Mouse (Mus musculus): ENCODE data around the gene Nynrin.

The Nynrin gene

DNA sequence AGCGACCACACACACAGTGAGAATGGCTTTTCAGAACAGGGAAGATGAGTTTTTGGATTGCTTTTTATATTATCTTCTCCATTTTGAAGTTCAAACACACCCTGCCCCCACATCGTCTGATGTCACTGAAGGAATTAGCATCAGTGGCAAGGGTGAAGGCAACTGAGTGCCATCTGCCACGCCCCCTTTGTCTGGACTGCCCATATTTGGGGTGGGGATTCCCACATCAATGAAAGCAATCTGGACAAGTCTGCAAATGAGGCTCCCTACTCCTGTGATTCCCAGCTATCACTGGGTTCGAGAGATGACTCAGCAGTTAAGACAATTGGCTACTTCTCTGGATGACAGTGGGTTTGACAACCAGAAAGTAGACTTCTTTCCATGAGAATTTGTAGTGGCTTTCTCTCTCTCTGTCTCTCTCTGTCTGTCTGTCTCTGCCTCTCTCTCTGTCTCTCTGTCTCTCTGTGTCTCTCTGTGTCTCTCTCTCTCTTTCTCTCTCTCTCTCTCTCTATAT, 12.9 kb upstream of the Nynrin start:
- no peak for DNase-seq (ENCODE audit: low spot score)

DNA sequence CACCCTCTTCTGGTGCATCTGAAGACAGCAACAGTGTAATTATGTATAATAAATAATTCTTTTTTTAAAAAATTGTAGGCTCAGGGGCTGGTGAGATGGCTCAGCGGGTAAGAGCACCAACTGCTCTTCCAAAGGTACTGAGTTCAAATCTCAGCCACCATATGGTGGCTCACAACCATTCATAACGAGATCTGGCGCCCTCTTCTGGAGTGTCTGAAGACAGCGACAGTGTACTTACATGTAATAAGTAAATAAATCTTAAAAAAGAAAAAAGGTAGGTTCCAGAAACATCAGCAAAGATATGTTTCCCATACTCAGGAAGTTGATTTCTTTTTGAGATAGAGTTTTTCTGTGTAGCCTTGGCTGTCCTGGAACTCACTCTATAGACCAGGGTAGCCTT, 11.0 kb upstream of the Nynrin start:
- DNase-seq (ENCODE audit: low spot score), result no peak

DNA sequence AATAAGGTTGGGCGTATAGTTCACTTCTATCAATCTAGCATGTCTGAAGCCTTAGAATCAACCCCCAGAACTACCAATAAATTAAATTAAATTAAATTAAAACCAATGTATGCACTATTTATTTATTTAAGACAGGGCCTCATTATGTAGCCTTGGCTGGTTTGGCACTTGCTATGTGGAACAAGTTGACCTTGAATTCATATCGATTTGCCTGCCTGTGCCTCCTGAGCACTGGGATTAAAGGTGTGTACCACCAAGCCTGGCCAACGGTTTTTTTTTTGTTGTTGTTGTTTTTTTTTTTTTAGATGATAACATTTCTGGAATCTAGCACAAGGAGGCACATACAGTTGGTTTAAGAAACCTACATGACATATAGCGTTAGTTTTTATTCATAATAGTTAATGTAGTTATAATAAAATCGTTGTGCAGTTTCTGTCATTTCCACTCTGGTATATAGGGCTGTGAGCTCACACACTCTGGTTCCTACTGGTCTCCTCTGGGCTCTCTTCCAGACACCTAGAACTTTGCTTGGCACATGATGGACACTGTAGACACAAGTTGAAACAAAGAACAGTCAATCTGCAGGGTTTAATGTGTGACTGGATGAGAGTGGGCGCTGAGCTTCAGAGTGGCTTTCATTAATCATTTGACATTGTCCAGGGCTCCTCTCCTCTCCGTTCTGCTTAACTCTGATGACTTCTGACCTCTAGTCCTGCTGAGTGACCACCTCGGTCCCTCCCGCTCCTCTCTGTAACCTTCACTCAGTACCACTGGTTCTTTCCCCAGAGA, 8.1 kb upstream of the Nynrin start:
- DNase-seq (ENCODE audit: low spot score), result no peak

DNA sequence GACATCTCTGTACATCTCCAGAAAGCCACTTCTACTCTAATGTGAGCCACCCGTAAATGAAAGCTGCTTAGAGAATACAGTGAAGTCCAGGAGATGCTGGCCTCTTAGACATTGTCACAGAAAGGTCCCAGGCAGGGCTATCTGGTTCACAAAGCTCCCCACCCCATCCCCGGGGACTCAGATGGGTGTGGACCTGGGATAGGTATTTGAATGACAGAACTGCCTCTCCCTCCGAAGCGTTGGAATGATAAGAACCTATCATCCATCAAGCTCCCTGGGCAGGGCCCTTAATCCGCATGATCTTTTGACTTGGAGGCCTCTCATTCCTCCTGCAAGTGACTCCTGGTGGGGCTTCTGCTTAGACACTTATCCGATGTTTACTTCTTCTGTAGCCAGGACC, 2.9 kb upstream of the Nynrin start:
- no peak for DNase-seq (ENCODE audit: low spot score)

DNA sequence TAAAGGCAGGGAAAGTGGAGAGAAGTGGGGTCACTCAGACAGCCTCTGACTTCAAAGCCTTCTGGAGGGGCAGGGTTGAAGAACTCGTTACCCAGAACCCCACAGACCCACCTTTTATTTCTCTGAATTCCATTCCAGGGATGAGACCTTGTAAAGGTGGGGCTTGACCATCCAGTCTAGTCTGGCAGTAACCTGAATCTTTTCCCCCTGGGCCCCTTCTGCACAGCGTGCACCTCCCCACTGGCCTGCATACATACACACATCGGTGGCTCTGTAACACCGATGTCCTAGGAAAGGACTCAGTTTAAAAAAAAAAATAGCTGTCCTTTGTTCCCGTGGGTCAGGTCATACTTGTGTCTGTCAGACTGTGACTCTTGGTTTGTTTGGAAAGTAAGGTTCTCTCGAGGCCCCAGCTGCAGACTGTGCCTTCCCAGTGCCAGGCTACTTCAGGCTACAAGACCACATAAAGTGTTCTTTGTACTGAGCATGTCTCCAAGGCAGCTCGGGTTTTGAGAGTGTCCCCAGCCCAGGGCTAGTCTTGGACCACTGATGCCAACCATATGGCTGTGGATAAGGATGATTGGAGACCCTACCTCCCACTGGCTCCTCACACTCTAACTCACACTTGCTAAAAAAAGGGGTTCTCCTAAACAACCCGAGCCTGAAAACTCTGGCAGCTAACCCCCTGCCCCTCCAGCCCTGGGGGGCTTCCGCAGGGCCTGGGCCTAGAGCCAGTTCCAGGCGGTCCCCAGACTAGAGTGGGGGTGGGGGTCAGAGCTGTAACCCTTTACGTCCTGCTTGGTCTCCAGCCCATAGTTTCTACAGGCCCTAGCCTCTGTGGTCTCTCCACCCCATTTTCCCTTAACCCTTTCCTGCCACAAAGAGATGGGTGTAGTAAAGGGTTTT, 911 bp upstream of the Nynrin start:
- DNase-seq (ENCODE audit: low spot score), result no peak

DNA sequence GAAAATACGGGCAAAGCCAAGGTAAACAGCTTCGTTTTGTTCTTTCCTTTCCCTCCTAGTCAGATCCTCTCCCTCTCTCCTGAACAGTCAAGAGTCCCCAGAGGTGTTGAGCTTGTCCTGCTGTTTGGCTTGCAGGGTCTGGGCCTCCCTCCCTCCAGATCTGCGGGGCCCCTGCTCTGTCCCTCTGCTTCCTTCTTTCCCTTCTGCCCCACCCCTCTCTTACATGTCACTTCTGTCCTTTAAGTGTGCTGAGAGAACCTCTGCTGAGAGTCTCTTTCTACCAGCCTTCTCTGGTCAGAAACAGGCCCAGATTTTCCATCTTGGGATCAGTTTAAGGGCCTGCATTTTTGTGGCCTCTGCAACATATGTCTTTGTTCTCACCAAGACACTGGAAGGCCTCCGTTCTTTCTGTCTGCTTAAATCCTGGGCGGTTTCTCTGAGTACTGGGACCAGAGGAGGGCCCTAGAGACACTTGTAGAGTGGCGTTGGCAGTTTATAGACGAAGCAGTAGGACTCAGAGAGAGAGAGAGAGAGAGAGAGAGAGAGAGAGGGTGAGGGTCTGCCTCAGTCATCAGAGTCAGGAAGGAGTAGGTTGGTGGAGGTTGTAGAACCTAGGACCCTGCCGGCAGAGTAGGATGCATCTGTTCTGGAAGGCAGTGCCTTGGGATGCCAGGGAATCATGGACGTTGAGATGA, 743 bp downstream of the Nynrin start:
- DNase-seq (ENCODE audit: low spot score), result no peak

DNA sequence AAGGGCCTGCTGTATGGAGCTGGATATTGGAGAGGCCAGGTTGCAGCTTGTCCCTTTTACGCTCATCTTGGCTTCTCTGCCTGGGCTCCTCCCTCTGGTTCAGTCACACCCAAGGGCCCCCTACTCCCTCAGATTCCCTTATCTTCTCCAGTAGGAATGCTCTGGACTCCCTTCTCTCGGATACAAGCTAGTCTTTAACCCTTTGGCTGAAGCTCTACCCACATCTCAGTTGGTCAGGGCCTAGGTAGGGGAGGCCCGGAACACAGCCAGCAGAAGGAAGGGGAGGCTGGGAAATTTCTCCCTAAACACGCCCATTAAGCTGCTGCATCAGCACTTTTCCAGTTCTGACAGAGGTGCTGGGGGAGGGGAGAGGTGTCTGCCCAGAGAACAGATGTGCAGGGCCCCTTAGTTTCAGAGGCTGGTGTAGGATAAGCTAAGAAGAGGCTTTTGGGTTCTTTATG, 1.3 kb downstream of the Nynrin start:
- DNase-seq (ENCODE audit: low spot score), result no peak

DNA sequence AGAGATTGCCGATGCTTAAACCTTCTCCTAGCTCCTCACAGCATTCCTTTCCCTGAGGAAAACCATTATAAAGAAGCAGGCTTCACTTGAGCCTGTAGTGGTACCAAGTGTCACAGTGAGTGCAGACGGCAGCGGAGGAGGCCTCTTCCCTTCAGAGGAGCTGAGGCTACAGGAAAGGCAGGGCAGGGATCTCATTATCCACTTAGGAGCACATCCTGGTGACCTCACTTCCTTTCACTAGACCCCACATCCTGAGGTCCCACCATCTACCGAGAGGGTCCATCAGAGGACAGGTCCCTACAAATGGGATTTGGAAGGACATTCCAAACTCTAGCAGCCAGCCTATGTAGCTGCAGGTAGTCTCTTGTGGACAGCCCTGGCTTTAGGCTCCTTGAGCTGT, 3.8 kb downstream of the Nynrin start:
- no peak for DNase-seq (ENCODE audit: low spot score)

DNA sequence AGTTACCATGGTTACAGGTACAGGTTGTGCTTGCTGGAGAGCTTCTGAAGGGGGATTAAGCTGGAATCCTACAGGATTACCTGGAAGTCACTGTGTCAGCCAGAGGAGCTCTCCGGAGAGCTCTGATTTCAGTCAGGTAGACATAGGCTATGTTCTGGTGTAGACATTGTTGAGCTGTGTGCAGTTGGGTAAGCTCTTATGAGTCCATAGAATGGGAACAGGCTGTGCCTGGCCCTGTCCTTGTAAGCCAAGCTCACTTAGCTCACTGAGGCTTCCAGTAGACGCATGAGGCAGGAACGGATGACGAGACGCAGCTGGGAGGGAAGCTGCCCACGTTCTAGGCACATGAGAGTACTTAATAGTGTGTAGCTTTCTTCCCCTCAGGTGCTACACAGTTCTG, 8.4 kb downstream of the Nynrin start:
- no peak for DNase-seq (ENCODE audit: low spot score)

DNA sequence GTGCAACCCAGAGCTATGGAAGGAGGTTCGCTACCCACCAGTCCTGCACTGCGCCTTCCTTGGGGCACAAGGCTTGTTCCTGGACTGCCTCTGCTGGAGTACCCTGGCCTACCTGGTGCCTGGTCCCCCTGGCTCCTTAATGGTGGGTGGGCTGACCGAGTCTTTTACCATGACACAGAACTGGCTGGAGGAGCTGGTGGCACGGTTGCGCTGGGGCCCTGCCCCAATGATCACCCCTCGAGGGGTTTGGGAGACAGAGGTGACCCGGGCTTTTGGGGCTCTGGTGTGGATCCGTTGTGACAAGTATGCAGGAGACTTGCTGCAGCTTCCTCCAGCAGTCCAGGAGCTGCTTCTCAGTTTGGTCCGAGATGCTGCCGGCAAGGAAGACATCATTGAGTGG, 9.2 kb downstream of the Nynrin start:
- no peak for DNase-seq (ENCODE audit: low spot score)

DNA sequence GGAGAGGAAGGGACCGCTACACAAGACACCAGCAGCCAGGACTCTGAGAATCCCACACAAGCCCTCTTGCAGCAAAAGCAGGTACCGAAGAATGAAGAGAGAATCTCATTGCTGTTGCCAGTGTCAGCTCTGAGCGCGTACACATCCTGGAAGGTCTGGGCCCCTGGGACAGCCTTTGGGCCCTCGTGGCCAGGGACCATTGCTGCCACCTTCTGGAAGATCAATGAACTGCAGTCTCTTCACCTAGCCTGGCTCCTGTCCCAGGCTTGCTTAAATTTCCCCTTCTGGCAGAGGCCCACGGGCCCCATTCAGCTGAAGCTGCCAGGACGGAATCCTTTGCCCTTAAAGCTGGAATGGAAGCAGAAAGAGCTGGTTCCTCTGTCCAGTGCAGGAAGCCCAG, 10.0 kb downstream of the Nynrin start:
- no peak for DNase-seq (ENCODE audit: low spot score)

DNA sequence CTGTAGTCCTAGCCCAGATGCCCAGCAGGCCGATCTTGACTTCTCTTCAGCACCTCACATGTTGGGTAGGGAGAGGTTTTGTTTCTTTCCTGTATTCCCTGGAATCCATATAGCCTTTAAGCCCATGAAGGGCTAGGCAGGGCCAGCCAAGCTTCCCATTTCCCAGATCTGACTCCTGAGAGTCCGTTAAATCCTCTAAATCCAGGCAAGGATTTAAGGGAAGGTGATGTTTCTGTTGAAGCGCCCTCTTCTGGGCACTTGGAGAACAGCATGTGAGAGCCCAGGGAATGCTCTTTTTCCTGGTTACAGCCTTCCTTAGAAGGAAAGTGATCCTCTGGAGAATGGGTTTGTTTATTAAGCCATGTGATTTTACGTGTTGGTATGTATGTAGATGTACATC, 13.2 kb downstream of the Nynrin start:
- no peak for DNase-seq (ENCODE audit: low spot score)

DNA sequence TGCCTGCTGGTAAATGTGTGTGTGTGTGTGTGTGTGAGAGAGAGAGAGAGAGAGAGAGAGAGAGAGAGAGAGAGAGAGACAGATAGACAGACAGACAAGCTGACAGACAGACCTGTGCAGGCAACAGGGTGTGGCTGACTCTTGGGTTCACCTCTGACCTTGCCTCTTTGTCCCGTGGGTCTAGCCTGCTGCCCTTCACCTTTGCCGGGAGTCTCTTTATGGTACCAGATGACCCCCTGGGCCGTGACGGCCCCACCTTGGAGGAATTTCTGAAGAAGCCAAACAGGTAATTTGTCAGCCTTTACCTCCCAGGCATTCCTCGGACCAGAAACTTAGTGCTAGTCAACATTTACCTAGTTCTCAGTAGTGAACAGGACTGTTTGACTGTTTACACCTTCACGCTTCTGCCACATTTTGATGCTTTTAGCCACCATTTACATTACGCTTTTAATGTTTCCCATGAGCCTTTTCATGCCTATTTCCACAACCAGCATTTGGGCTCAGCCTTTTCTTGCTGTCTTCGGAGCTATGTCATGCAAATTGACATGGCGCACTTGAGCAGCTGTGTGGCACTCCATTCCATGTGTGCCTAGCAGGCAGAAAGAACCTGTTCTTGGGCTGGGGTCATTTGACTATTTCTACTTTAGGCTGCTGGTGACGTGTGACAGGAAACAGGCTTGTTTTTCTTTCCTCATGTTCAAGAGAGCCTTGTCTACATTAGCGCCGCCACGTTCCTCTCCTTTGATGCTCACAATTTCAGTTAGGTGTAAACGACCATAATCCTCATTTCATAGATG, 14.6 kb downstream of the Nynrin start:
- DNase-seq (ENCODE audit: low spot score), result no peak

DNA sequence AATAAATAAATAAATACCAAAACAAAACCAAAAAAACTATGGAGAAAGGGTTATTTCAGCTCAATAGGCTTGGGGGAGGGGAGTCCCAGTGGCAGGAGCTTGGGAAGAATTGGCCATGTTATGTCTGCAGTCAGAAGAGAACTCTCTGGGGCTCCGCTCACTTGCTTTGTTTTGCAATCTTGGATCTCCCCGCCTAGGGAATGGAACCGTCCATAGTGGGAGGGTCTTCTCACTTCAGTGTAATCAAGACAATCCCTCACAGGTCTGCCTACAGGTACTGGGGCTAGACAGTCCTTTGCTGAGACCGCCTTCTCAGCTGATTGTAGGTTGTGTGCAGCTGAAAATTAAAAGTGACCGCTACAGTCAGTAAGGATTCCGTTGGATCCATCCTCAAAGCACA, 15.7 kb downstream of the Nynrin start:
- DNase-seq (ENCODE audit: low spot score), result no peak

DNA sequence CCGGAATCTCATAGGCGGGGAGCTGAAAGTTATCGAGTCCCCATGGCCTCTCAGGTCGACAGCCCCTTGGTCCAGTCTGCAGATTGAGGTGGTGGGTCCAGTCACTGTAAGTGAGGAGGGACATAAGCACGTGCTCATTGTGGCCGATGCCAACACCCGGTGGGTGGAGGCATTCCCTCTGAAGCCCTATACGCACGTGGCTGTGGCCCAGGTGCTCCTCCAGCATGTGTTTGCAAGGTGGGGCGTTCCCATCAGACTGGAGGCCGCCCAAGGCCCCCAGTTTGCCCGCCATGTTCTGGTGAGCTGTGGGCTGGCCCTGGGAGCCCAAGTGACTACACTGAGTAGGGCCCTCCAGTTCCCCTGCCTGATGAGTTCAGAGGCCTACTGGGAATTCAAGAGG, 18.2 kb downstream of the Nynrin start:
- no peak for DNase-seq (ENCODE audit: low spot score)

DNA sequence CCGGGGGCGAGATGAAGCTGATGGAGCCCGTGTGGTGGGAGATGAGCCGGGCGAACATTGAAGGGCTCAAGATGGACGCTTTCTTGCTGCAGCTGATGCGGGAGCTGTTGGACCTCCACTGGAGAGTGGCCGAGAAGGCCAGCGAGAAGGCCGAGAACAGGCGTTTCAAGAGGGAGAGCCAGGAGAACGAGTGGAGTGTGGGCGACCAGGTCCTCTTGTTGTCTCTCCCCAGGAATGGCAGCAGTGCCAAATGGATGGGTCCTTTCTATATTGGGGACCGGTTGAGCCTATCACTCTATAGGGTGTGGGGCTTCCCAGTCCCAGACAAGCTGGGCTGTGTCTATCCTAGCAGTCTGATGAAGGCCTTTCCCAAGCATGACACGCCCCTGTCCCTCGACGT, 18.7 kb downstream of the Nynrin start:
- no peak for DNase-seq (ENCODE audit: low spot score)

DNA sequence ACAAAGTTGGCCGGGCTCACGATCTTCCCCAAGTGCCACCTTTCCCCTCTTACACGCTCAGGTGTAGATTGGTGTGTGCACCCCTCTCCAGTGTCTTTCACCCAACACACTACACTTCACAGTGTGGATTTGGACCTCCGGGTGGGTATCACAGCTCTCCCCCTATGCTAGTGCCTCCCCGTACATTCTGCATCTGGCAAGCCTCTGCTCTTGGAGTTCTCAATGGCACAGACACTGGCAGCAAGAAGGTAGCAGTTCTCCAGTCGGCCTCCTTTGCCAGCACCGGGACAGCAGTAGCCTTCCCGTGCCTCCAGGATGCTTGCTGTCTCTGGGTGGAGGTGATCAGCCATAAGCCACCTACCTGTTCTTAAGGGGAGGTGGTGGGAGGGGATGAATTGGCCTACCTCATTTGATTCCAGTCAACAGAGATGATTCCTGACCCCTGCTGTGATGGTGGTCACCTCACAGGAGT, 19.5 kb downstream of the Nynrin start:
- DNase-seq (ENCODE audit: low spot score), result no peak

DNA sequence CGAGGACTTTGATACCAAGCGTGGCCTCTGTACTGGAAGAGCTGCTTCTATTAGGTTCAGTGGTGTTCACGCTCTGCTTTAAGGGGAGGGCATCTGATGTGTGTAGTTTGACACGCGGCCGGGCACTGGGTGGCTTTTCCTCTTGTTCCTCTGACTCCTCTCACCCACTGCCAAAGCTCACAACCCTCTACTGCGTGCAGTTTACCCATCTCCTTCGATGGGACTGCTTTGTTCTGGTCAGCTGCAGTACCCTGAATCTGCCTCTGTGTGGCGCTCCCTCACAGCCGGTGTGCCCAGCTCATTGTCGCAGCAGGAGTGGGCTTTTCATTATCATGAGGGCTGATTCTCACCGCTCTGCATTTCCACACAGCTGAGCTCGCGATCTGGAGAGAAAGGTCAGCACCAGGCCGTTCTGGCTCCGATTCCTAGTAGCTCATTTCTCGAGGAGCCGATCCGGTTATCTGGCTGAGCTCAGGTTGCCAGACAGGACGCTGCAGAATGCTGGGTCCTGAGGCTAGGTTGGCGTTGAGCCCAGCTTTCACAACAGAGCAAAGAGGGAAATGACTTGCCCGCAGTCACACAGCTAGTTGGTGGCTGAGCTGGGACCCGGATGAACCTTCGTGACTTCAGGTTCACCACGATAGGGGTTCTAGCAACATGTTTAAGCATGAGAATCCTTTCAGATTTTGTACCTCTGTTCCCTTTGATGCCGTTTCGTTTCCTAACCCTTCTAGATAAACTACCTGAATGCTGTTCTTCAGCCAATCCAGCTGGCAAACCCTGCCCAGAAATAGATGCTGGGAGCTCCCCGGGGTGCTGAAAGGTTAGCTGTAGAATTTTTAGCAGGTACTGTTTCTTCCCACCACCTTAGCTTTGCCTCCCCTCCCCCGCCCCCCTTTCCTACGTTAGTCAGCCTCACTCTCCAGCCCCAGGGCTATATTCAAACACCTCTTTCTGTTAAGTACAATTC, 20.2 kb downstream of the Nynrin start:
- peak; percentile 51 for DNase-seq (ENCODE audit: low spot score)

DNA sequence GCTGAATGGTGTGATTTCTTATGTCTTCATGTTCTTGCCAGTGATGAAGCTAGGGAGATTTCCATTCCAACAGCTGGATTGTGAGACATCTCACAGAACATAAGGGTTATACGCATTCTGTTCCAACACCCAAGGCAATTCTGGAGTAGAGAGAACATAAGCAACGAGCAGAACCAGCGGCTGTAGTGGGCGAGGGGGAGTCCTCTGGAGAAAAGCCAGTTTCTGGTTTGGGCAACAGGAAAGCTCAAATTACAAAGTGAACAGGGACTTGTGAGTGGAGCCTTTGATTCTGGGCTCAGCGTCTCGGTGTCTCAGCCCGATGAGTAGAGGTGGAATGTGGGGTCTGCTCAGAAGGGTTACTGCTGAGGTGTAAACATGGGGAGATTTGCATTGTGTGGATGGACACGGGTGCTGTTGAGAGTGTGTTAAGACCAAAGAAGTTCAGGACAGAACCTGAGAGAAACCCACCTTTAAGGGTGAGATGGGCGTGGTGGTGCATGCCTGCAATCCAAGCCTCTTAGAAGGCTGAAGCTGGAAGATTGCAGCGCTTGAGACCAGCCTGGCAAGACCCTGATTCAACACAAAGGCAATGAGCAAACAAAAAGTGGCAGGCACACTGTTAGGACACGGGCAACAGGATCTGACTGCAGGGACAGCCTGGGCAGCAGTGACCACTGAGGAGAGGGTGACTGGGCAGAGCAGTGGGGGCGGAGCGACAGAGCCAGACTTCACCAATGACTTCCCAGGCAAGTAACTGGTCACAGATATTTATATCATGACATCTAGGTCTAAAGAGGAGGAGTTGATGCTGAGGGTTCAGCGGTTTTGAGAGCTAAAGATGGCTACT, 23.9 kb downstream of the Nynrin start:
- no peak for DNase-seq (ENCODE audit: low spot score)

Measured in left cerebral cortex, adult 11 months (tissue).